Mouse (Mus musculus): ENCODE data around the gene Nav2. TPM values are rescaled to one million over a fixed set of nuclear protein-coding genes. Genes with fewer than 3 reads are reported as not detected.

Gene Nav2
- total RNA-seq, 2 experiments from 2014 or later: 42.4 to 52.9 TPM

GRCm38 (mm10) chr7:48995171-48995570, 86.7 kb downstream of the Nav2 start:
- intact Hi-C loops (cut with DNase I): no loop called here
- DNase-seq: no peak

GRCm38 (mm10) chr7:48995701-48996100, 87.2 kb downstream of the Nav2 start:
- no peak for DNase-seq
- intact Hi-C loops (cut with DNase I): no loop called here

GRCm38 (mm10) chr7:48996829-48997228, 88.3 kb downstream of the Nav2 start:
- no peak for DNase-seq
- intact Hi-C loops (cut with DNase I): no loop called here

- DNase-seq: no peak
- intact Hi-C loops (cut with DNase I): no loop called here
Measured at GRCm38 (mm10) chr7:48998097-48998496, 89.6 kb downstream of the Nav2 start.

GRCm38 (mm10) chr7:48998595-48998994, 90.1 kb downstream of the Nav2 start:
- intact Hi-C loops (cut with DNase I): no loop called here
- no peak for DNase-seq

- no peak for DNase-seq
- intact Hi-C loops (cut with DNase I): no loop called here
Measured at GRCm38 (mm10) chr7:49000816-49001215, 92.3 kb downstream of the Nav2 start.

- intact Hi-C loops (cut with DNase I): no loop called here
- no peak for DNase-seq
Measured at GRCm38 (mm10) chr7:49004402-49004801, 95.9 kb downstream of the Nav2 start.

GRCm38 (mm10) chr7:49006886-49007285, 98.4 kb downstream of the Nav2 start:
- intact Hi-C loops (cut with DNase I): no loop called here
- DNase-seq: no peak

- no peak for DNase-seq
- intact Hi-C loops (cut with DNase I): no loop called here
Measured at GRCm38 (mm10) chr7:49010739-49011138, 102.2 kb downstream of the Nav2 start.

GRCm38 (mm10) chr7:49012027-49012426, 103.5 kb downstream of the Nav2 start:
- intact Hi-C loops (cut with DNase I): no loop called here
- no peak for DNase-seq

GRCm38 (mm10) chr7:49014480-49014879, 106.0 kb downstream of the Nav2 start:
- intact Hi-C loops (cut with DNase I): no loop called here
- no peak for DNase-seq

GRCm38 (mm10) chr7:49015297-49015696, 106.8 kb downstream of the Nav2 start:
- no peak for DNase-seq
- intact Hi-C loops (cut with DNase I): no loop called here

GRCm38 (mm10) chr7:49016088-49016487, 107.6 kb downstream of the Nav2 start:
- no peak for DNase-seq
- intact Hi-C loops (cut with DNase I): no loop called here

GRCm38 (mm10) chr7:49017794-49018193, 109.3 kb downstream of the Nav2 start:
- DNase-seq: no peak
- intact Hi-C loops (cut with DNase I): no loop called here

GRCm38 (mm10) chr7:49018478-49018914, 110.0 kb downstream of the Nav2 start:
- intact Hi-C loops (cut with DNase I): no loop called here

GRCm38 (mm10) chr7:49025026-49025815, 116.7 kb downstream of the Nav2 start:
- no peak for DNase-seq
- intact Hi-C loops (cut with DNase I): no loop called here

More at GRCm38 (mm10) chr7:49018478-49018914, 110.0 kb downstream of the Nav2 start:
- no peak for DNase-seq

GRCm38 (mm10) chr7:49025991-49026390, 117.5 kb downstream of the Nav2 start:
- DNase-seq: no peak
- intact Hi-C loops (cut with DNase I): no loop called here

- intact Hi-C loops (cut with DNase I): no loop called here
- no peak for DNase-seq
Measured at GRCm38 (mm10) chr7:49026466-49026865, 118.0 kb downstream of the Nav2 start.

- intact Hi-C loops (cut with DNase I): no loop called here
- no peak for DNase-seq
Measured at GRCm38 (mm10) chr7:49029282-49030012, 120.9 kb downstream of the Nav2 start.

GRCm38 (mm10) chr7:49032216-49032615, 123.7 kb downstream of the Nav2 start:
- DNase-seq: no peak
- intact Hi-C loops (cut with DNase I): no loop called here

- DNase-seq: no peak
- intact Hi-C loops (cut with DNase I): no loop called here
Measured at GRCm38 (mm10) chr7:49034253-49034652, 125.7 kb downstream of the Nav2 start.

- intact Hi-C loops (cut with DNase I): no loop called here
- DNase-seq: no peak
Measured at GRCm38 (mm10) chr7:49040163-49040562, 131.6 kb downstream of the Nav2 start.

Data from heart, postnatal 36 days (tissue).